Mouse (Mus musculus): Measurements from ENCODE around the gene Ano5. TPM values are rescaled to one million over a fixed set of nuclear protein-coding genes. Genes with fewer than 3 reads are reported as not detected.

Ano5 gene
- 1.1 and 1.4 TPM in 2 replicates for polyA plus RNA-seq (2011; ENCODE audit: insufficient read depth, insufficient read length, low read depth, missing spikeins)

- Histone ChIP-seq H3K4me3 (ENCODE audit: low read depth, low read length) (peak within 1 kb of the TSS; percentile 62), H3K9ac (ENCODE audit: low read depth, poor library complexity, severe bottlenecking) (no peak within 1 kb of the TSS), H3K9me3 (replicated peaks; ENCODE audit: control insufficient read depth, insufficient read depth, low read length, poor library complexity, severe bottlenecking) (no peaks in the 10 kb centered on the region), H3K4me1 (ENCODE audit: control insufficient read depth, insufficient read depth, low read length) (no peaks in the 10 kb centered on the region), H3K27ac (ENCODE audit: insufficient read depth, low read length) (no peak within 1 kb of the TSS), H3K27me3 (ENCODE audit: control insufficient read depth, insufficient read depth, low read length, poor library complexity, severe bottlenecking) (peaks cover 2% of the 10 kb centered on the region), H3K36me3 (ENCODE audit: control insufficient read depth, insufficient read depth, low read length, poor library complexity, severe bottlenecking) (no peaks in the 10 kb centered on the region)
- no peak for TF ChIP-seq POLR2A (IDR thresholded peaks at IDR 0.05; ENCODE audit: insufficient read depth, low read length)
- no peak for TF ChIP-seq CTCF (IDR thresholded peaks at IDR 0.05; ENCODE audit: low read depth, low read length)
Measured at GRCm38 (mm10) chr7:51510671-51511651, at the start of gene Ano5. Ano5 (plus strand) TSS chr7:51511029.

GRCm38 (mm10) chr7:51499396-51499795, 11.4 kb upstream of the Ano5 start:
- Histone ChIP-seq H3K4me3 (ENCODE audit: low read depth, low read length) (no peak overlapping the region), H3K27ac (ENCODE audit: insufficient read depth, low read length) (no peak overlapping the region), H3K9ac (ENCODE audit: low read depth, poor library complexity, severe bottlenecking) (no peak overlapping the region), H3K4me1 (ENCODE audit: control insufficient read depth, insufficient read depth, low read length) (no peaks in the 10 kb centered on the region), H3K27me3 (ENCODE audit: control insufficient read depth, insufficient read depth, low read length, poor library complexity, severe bottlenecking) (no peaks in the 10 kb centered on the region), H3K9me3 (replicated peaks; ENCODE audit: control insufficient read depth, insufficient read depth, low read length, poor library complexity, severe bottlenecking) (no peaks in the 10 kb centered on the region), H3K36me3 (ENCODE audit: control insufficient read depth, insufficient read depth, low read length, poor library complexity, severe bottlenecking) (no peaks in the 10 kb centered on the region)
- TF ChIP-seq POLR2A (IDR thresholded peaks at IDR 0.05; ENCODE audit: insufficient read depth, low read length) (no peak), EP300 (IDR thresholded peaks at IDR 0.05; ENCODE audit: insufficient read depth, low read depth, low read length) (no peak), CTCF (IDR thresholded peaks at IDR 0.05; ENCODE audit: low read depth, low read length) (no peak)

GRCm38 (mm10) chr7:51503940-51504339, 6.9 kb upstream of the Ano5 start:
- Histone ChIP-seq H3K9ac (ENCODE audit: low read depth, poor library complexity, severe bottlenecking) (no peak overlapping the region), H3K27ac (ENCODE audit: insufficient read depth, low read length) (no peak overlapping the region), H3K36me3 (ENCODE audit: control insufficient read depth, insufficient read depth, low read length, poor library complexity, severe bottlenecking) (no peaks in the 10 kb centered on the region), H3K27me3 (ENCODE audit: control insufficient read depth, insufficient read depth, low read length, poor library complexity, severe bottlenecking) (no peaks in the 10 kb centered on the region), H3K4me3 (ENCODE audit: low read depth, low read length) (no peak overlapping the region), H3K4me1 (ENCODE audit: control insufficient read depth, insufficient read depth, low read length) (no peaks in the 10 kb centered on the region), H3K9me3 (replicated peaks; ENCODE audit: control insufficient read depth, insufficient read depth, low read length, poor library complexity, severe bottlenecking) (no peaks in the 10 kb centered on the region)
- TF ChIP-seq POLR2A (IDR thresholded peaks at IDR 0.05; ENCODE audit: insufficient read depth, low read length) (no peak), CTCF (IDR thresholded peaks at IDR 0.05; ENCODE audit: low read depth, low read length) (no peak), EP300 (IDR thresholded peaks at IDR 0.05; ENCODE audit: insufficient read depth, low read depth, low read length) (no peak)

- H3K9me3 ChIP-seq (replicated peaks; ENCODE audit: control insufficient read depth, insufficient read depth, low read length, poor library complexity, severe bottlenecking) = no peaks in the 10 kb centered on the region
- peaks cover 2% of the 10 kb centered on the region for H3K27me3 ChIP-seq (ENCODE audit: control insufficient read depth, insufficient read depth, low read length, poor library complexity, severe bottlenecking)
- H3K36me3 ChIP-seq (ENCODE audit: control insufficient read depth, insufficient read depth, low read length, poor library complexity, severe bottlenecking) = no peaks in the 10 kb centered on the region
- H3K4me1 ChIP-seq (ENCODE audit: control insufficient read depth, insufficient read depth, low read length) = no peaks in the 10 kb centered on the region
- no peak overlapping the region for H3K4me3 ChIP-seq (ENCODE audit: low read depth, low read length)
- H3K27ac ChIP-seq (ENCODE audit: insufficient read depth, low read length) = no peak overlapping the region
- TF ChIP-seq EP300 (IDR thresholded peaks at IDR 0.05; ENCODE audit: insufficient read depth, low read depth, low read length) (no peak), CTCF (IDR thresholded peaks at IDR 0.05; ENCODE audit: low read depth, low read length) (no peak), POLR2A (IDR thresholded peaks at IDR 0.05; ENCODE audit: insufficient read depth, low read length) (no peak)
- H3K9ac ChIP-seq (ENCODE audit: low read depth, poor library complexity, severe bottlenecking) = no peak overlapping the region
Measured at GRCm38 (mm10) chr7:51510147-51510546, 682 bp upstream of the Ano5 start.

- no peak overlapping the region for H3K27ac ChIP-seq (ENCODE audit: insufficient read depth, low read length)
- H3K27me3 ChIP-seq (ENCODE audit: control insufficient read depth, insufficient read depth, low read length, poor library complexity, severe bottlenecking) = no peaks in the 10 kb centered on the region
- no peaks in the 10 kb centered on the region for H3K36me3 ChIP-seq (ENCODE audit: control insufficient read depth, insufficient read depth, low read length, poor library complexity, severe bottlenecking)
- no peak overlapping the region for H3K9ac ChIP-seq (ENCODE audit: low read depth, poor library complexity, severe bottlenecking)
- no peaks in the 10 kb centered on the region for H3K9me3 ChIP-seq (replicated peaks; ENCODE audit: control insufficient read depth, insufficient read depth, low read length, poor library complexity, severe bottlenecking)
- TF ChIP-seq EP300 (IDR thresholded peaks at IDR 0.05; ENCODE audit: insufficient read depth, low read depth, low read length) (no peak), CTCF (IDR thresholded peaks at IDR 0.05; ENCODE audit: low read depth, low read length) (no peak), POLR2A (IDR thresholded peaks at IDR 0.05; ENCODE audit: insufficient read depth, low read length) (no peak)
- H3K4me3 ChIP-seq (ENCODE audit: low read depth, low read length) = no peak overlapping the region
- H3K4me1 ChIP-seq (ENCODE audit: control insufficient read depth, insufficient read depth, low read length) = no peaks in the 10 kb centered on the region
Measured at GRCm38 (mm10) chr7:51539344-51539743, 28.5 kb downstream of the Ano5 start.

GRCm38 (mm10) chr7:51540736-51541135, 29.9 kb downstream of the Ano5 start:
- Histone ChIP-seq H3K4me1 (ENCODE audit: control insufficient read depth, insufficient read depth, low read length) (no peaks in the 10 kb centered on the region), H3K9ac (ENCODE audit: low read depth, poor library complexity, severe bottlenecking) (no peak overlapping the region), H3K27me3 (ENCODE audit: control insufficient read depth, insufficient read depth, low read length, poor library complexity, severe bottlenecking) (no peaks in the 10 kb centered on the region), H3K36me3 (ENCODE audit: control insufficient read depth, insufficient read depth, low read length, poor library complexity, severe bottlenecking) (no peaks in the 10 kb centered on the region), H3K9me3 (replicated peaks; ENCODE audit: control insufficient read depth, insufficient read depth, low read length, poor library complexity, severe bottlenecking) (no peaks in the 10 kb centered on the region), H3K27ac (ENCODE audit: insufficient read depth, low read length) (no peak overlapping the region), H3K4me3 (ENCODE audit: low read depth, low read length) (no peak overlapping the region)
- TF ChIP-seq CTCF (IDR thresholded peaks at IDR 0.05; ENCODE audit: low read depth, low read length) (peak; percentile 82), EP300 (IDR thresholded peaks at IDR 0.05; ENCODE audit: insufficient read depth, low read depth, low read length) (no peak)

Data from ES-Bruce4 (cell line).